Mouse (Mus musculus) CH12.LX (cell line): ENCODE results near the gene Nuak2.

Experiments
- BHLHE40 ChIP-seq: IDR thresholded peaks from 2 replicates; pipeline ENCODE4 v1.6.1; 2011; ENCODE audit warnings: mild to moderate bottlenecking, low read depth, low read length, improper control_type of control experiment
- CTCF ChIP-seq, 2 experiments: IDR thresholded peaks in 1 of 2; conservative IDR thresholded peaks in 1 of 2; 2 replicates each; pipeline ENCODE4 v1.5.1; 2011 to 2012; ENCODE audit warnings: low read depth in 2 of 2, low read length in 2 of 2, improper control_type of control experiment in 1 of 2, inconsistent platforms in 1 of 2, mild to moderate bottlenecking in 1 of 2, moderate library complexity in 1 of 2
- EP300 ChIP-seq: IDR thresholded peaks from 2 replicates; pipeline ENCODE4 v1.6.1; 2011; ENCODE audit warnings: low read length, improper control_type of control experiment
- HCFC1 ChIP-seq: IDR thresholded peaks from 2 replicates; pipeline ENCODE4 v1.6.1; 2012; ENCODE audit warnings: low read depth, mild to moderate bottlenecking, inconsistent platforms, low read length, improper control_type of control experiment
- MAFK ChIP-seq: IDR thresholded peaks from 2 replicates; pipeline ENCODE4 v1.6.1; 2011; ENCODE audit warnings: low read length, improper control_type of control experiment; ENCODE audit not compliant: insufficient replicate concordance
- MAX ChIP-seq: IDR thresholded peaks from 2 replicates; pipeline ENCODE4 v1.6.1; 2011; ENCODE audit warnings: low read length, improper control_type of control experiment
- MEF2A ChIP-seq: IDR thresholded peaks from 2 replicates; pipeline ENCODE4 v1.6.1; 2014; ENCODE audit warnings: low read depth, mild to moderate bottlenecking, inconsistent platforms, low read length, improper control_type of control experiment, borderline replicate concordance
- MXI1 ChIP-seq: IDR thresholded peaks from 2 replicates; pipeline ENCODE4 v1.6.1; 2011; ENCODE audit warnings: mild to moderate bottlenecking, low read depth, low read length, improper control_type of control experiment
- POLR2A ChIP-seq: IDR thresholded peaks from 2 replicates; pipeline ENCODE4 v1.6.1; 2011; ENCODE audit warnings: low read depth, mild to moderate bottlenecking, improper control_type of control experiment, low read length
- RCOR1 ChIP-seq: conservative IDR thresholded peaks from 2 replicates; pipeline ENCODE4 v1.6.1; 2012; ENCODE audit warnings: low read depth, mild to moderate bottlenecking, inconsistent platforms, low read length, improper control_type of control experiment
- USF1 ChIP-seq: IDR thresholded peaks from 2 replicates; pipeline ENCODE4 v1.6.1; 2014; ENCODE audit warnings: low read depth, mild to moderate bottlenecking, inconsistent platforms, low read length, improper control_type of control experiment
- ZC3H11A ChIP-seq: IDR thresholded peaks from 2 replicates; pipeline ENCODE4 v1.6.1; 2012; ENCODE audit warnings: low read depth, mild to moderate bottlenecking, inconsistent platforms, low read length, improper control_type of control experiment
- ZMIZ1 ChIP-seq: IDR thresholded peaks from 2 replicates; pipeline ENCODE4 v1.6.1; 2012; ENCODE audit warnings: low read depth, mild to moderate bottlenecking, inconsistent platforms, low read length, improper control_type of control experiment
- ZNF384 ChIP-seq: IDR thresholded peaks from 2 replicates; pipeline ENCODE4 v1.6.1; 2012; ENCODE audit warnings: low read depth, low read length, improper control_type of control experiment, inconsistent platforms

DNA sequence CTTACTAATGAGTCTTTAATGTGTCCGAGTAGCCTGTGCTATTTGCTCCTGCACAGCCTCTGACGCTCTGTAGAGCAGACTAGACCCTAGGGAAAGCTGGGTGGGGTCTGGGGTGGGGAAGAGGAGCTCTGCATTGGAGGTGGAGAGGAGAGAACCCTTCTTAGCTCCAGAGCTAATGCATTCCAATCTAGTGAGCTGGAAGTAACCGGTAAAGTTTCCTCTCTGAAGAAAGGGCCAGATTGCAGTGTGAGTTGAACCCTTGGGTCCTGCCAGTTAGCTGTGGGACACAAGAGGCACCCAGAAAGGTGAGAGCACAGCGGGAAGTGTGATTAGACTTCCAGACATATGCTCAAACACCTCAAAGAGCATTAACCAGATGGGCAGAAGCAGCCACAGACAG, 24.2 kb upstream of the Nuak2 start:
- TF ChIP-seq CTCF (conservative IDR thresholded peaks at IDR 0.05 in 1 of 2, IDR thresholded peaks at IDR 0.05 in 1 of 2; ENCODE audit: low read depth in 2 of 2, low read length in 2 of 2): no peak
- no peak for TF ChIP-seq POLR2A
- TF ChIP-seq MAFK: no peak
- TF ChIP-seq ZMIZ1: no peak
- no peak for TF ChIP-seq RCOR1
- TF ChIP-seq EP300: no peak
- no peak for TF ChIP-seq ZC3H11A
- no peak for TF ChIP-seq BHLHE40
- no peak for TF ChIP-seq HCFC1
- no peak for TF ChIP-seq USF1
- no peak for TF ChIP-seq ZNF384
- TF ChIP-seq MAX: no peak
- no peak for TF ChIP-seq MXI1
- no peak for TF ChIP-seq MEF2A
